Comparison of ENCODE assay signal across 20 mouse cellular contexts in genomic region chr5:5296773-5297172, GRCm38 (mm10).
DNase-seq lines count a peak whose midpoint lies in the region; ATAC-seq and TF ChIP-seq lines count a peak whose summit lies in the region.
"Had no signal": no experiment of that assay in that cellular context is flagged by ENCODE, and none has a peak within 500 bp of the region (broad histone marks: within the 10 kb centered on the region; RNA-seq: fewer than 3 reads in every experiment).

No protein-coding gene starts in this region.

- no peaks in the 10 kb centered on the region for H3K9me3 ChIP-seq in lung, embryonic 16.5 days (ENCODE audit: control insufficient read depth, low read length)
- no peaks in the 10 kb centered on the region for H3K9me3 ChIP-seq in forebrain, embryonic 13.5 days (replicated peaks)
- H3K9me3 ChIP-seq: embryonic facial prominence, embryonic 15.5 days; heart, embryonic 13.5 days; hindbrain, embryonic 15.5 days; limb, embryonic 12.5 days; liver, embryonic 15.5 days had no signal

- no peak overlapping the region for H3K9ac ChIP-seq in lung, embryonic 16.5 days (ENCODE audit: low read length)
- no peak overlapping the region for H3K9ac ChIP-seq in forebrain, embryonic 13.5 days
- H3K9ac ChIP-seq: embryonic facial prominence, embryonic 15.5 days; forebrain, postnatal 0 days; heart, embryonic 13.5 days; hindbrain, embryonic 15.5 days; limb, embryonic 12.5 days; liver, embryonic 15.5 days had no signal

- TF ChIP-seq CTCF in layer of hippocampus, adult 2 months (conservative IDR thresholded peaks at IDR 0.05) = peak; percentile 61

- DNase-seq in layer of hippocampus, adult 2 months (ENCODE audit: low spot score in 2 of 2) = no peak
- DNase-seq in layer of hippocampus, postnatal 25 days (ENCODE audit: extremely low spot score in 1 of 2, low spot score in 1 of 2) = no peak
- DNase-seq in lung, postnatal 25 days (ENCODE audit: low spot score) = no peak
- peak; percentile 23 for DNase-seq in R1 (ENCODE audit: low read depth, low spot score)
- DNase-seq in thymus, postnatal 0 days (ENCODE audit: low spot score) = no peak
- DNase-seq: cerebellum, adult 18-20 months; cerebellum, postnatal 25 days; forebrain, postnatal 0 days; heart, postnatal 4 days; kidney, adult 2 months; kidney, postnatal 25 days; layer of hippocampus, adult 9-11 months; retina, postnatal 1 day had no signal

- no peak for ATAC-seq in lung, embryonic 16.5 days (ENCODE audit: low read depth)
- no peak for ATAC-seq in forebrain, embryonic 13.5 days
- ATAC-seq: forebrain, postnatal 0 days had no signal

- H3K36me3 ChIP-seq in lung, embryonic 16.5 days (ENCODE audit: control insufficient read depth, insufficient read depth, low read length) = no peaks in the 10 kb centered on the region
- H3K36me3 ChIP-seq in forebrain, embryonic 13.5 days (ENCODE audit: poor library complexity, severe bottlenecking) = no peaks in the 10 kb centered on the region
- H3K36me3 ChIP-seq: embryonic facial prominence, embryonic 15.5 days; heart, embryonic 13.5 days; hindbrain, embryonic 15.5 days; limb, embryonic 12.5 days; liver, embryonic 15.5 days had no signal

- H3K4me2 ChIP-seq in lung, embryonic 16.5 days (ENCODE audit: low read depth, low read length) = no peak overlapping the region
- no peak overlapping the region for H3K4me2 ChIP-seq in forebrain, embryonic 13.5 days
- H3K4me2 ChIP-seq: embryonic facial prominence, embryonic 15.5 days; heart, embryonic 13.5 days; hindbrain, embryonic 15.5 days; limb, embryonic 12.5 days; liver, embryonic 15.5 days had no signal

- H3K27me3 ChIP-seq in lung, embryonic 16.5 days (ENCODE audit: control insufficient read depth, insufficient read depth, low read depth, low read length) = no peaks in the 10 kb centered on the region
- H3K27me3 ChIP-seq in forebrain, embryonic 13.5 days = no peaks in the 10 kb centered on the region
- H3K27me3 ChIP-seq: embryonic facial prominence, embryonic 15.5 days; heart, embryonic 13.5 days; hindbrain, embryonic 15.5 days; limb, embryonic 12.5 days; liver, embryonic 15.5 days had no signal

- H3K27ac ChIP-seq in layer of hippocampus, adult 2 months = no peak overlapping the region
- H3K27ac ChIP-seq in lung, embryonic 16.5 days (ENCODE audit: low read length) = peak overlapping the region; percentile 61
- H3K27ac ChIP-seq in forebrain, embryonic 13.5 days = no peak overlapping the region
- H3K27ac ChIP-seq: embryonic facial prominence, embryonic 15.5 days; heart, embryonic 13.5 days; hindbrain, embryonic 15.5 days; limb, embryonic 12.5 days; liver, embryonic 15.5 days had no signal

- H3K4me1 ChIP-seq in lung, embryonic 16.5 days (replicated peaks; ENCODE audit: control insufficient read depth, insufficient read depth, low read length) = no peaks in the 10 kb centered on the region
- H3K4me1 ChIP-seq in forebrain, embryonic 13.5 days = 0 out of 2 replicates have a peak, but pooled peaks cover 3% of the 10 kb centered on the region
- H3K4me1 ChIP-seq: embryonic facial prominence, embryonic 15.5 days; hindbrain, embryonic 15.5 days; liver, embryonic 15.5 days had no signal

- H3K4me3 ChIP-seq in layer of hippocampus, adult 2 months = no peak overlapping the region
- H3K4me3 ChIP-seq in lung, embryonic 16.5 days (ENCODE audit: low read length) = no peak overlapping the region
- no peak overlapping the region for H3K4me3 ChIP-seq in forebrain, embryonic 13.5 days
- H3K4me3 ChIP-seq: embryonic facial prominence, embryonic 15.5 days; heart, embryonic 13.5 days; hindbrain, embryonic 15.5 days; limb, embryonic 12.5 days; liver, embryonic 15.5 days had no signal
